In the genomic region with DNA sequence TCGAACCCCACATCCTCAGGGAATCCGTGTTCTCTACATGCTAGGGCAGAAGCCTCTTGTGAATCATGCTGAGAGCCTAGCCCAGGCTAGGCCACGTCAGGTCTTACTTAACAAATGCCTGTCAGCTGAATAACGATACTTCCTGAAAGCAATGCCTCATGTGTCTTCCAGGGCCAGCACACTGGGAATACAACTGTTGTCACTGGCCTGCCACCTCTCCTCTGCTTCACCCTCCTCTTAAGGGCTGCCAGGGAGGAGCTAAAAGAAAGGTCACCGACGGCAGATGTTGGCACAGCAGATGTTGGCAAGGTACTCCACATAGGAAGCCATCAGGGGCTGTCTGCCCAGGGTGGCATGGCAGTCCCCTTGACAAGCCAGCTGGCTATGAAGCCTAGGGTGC, we compare ENCODE assay signal across 10 mouse cellular contexts. TPM values are rescaled to one million over a fixed set of nuclear protein-coding genes. Genes with fewer than 3 reads are reported as not detected.
A peak's percentile ranks its signal among the peaks of the same experiment; 100 is the strongest.
DNase-seq lines count a peak whose midpoint lies in the region; ATAC-seq and TF ChIP-seq lines count a peak whose summit lies in the region.
"Had no signal": no experiment of that assay in that cellular context is flagged by ENCODE, and none has a peak within 500 bp of the region (broad histone marks: within the 10 kb centered on the region; RNA-seq: fewer than 3 reads in every experiment).

No protein-coding gene starts in this region.

- H3K4me2 ChIP-seq in intestine, embryonic 14.5 days (ENCODE audit: low read length): no peak overlapping the region
- no peak overlapping the region for H3K4me2 ChIP-seq in intestine, embryonic 16.5 days (ENCODE audit: low read depth, low read length)
- H3K4me2 ChIP-seq in heart, embryonic 15.5 days: peak overlapping the region; percentile 21; the same call in 1 of the 2 replicates
- no peak overlapping the region for H3K4me2 ChIP-seq in forebrain, postnatal 0 days (ENCODE audit: low read depth)

- H3K27me3 ChIP-seq in intestine, embryonic 14.5 days (replicated peaks; ENCODE audit: control insufficient read depth, insufficient read depth, low read length): no peaks in the 10 kb centered on the region
- no peaks in the 10 kb centered on the region for H3K27me3 ChIP-seq in intestine, embryonic 16.5 days (replicated peaks; ENCODE audit: control insufficient read depth, insufficient read depth, low read length)
- no peaks in the 10 kb centered on the region for H3K27me3 ChIP-seq in heart, embryonic 15.5 days
- no peaks in the 10 kb centered on the region for H3K27me3 ChIP-seq in forebrain, postnatal 0 days (ENCODE audit: insufficient read depth, low read length)

- WGBS in intestine, embryonic 14.5 days: 87% methylated on average over 6 of the region's 6 CpGs
- 81% methylated on average over 6 of the region's 6 CpGs for WGBS in intestine, embryonic 16.5 days
- 65% methylated on average over 6 of the region's 6 CpGs for WGBS in heart, embryonic 15.5 days
- WGBS in forebrain, postnatal 0 days: 77% methylated on average over 6 of the region's 6 CpGs

- peaks cover 2% of the 10 kb centered on the region; the same call in 1 of the 2 replicates for H3K36me3 ChIP-seq in intestine, embryonic 14.5 days (ENCODE audit: control insufficient read depth, insufficient read depth, low read length)
- H3K36me3 ChIP-seq in intestine, embryonic 16.5 days (ENCODE audit: control insufficient read depth, insufficient read depth, low read length): no peaks in the 10 kb centered on the region
- H3K36me3 ChIP-seq in heart, embryonic 15.5 days: peaks cover 4% of the 10 kb centered on the region; the same call in 1 of the 2 replicates
- no peaks in the 10 kb centered on the region; the same call in 1 of the 2 replicates for H3K36me3 ChIP-seq in forebrain, postnatal 0 days (ENCODE audit: insufficient read depth)

- peaks cover 80% of the 10 kb centered on the region for H3K4me1 ChIP-seq in intestine, embryonic 14.5 days (replicated peaks; ENCODE audit: control insufficient read depth, insufficient read depth, low read length)
- peaks cover 66% of the 10 kb centered on the region for H3K4me1 ChIP-seq in intestine, embryonic 16.5 days (ENCODE audit: control insufficient read depth, insufficient read depth, low read length)
- peaks cover 88% of the 10 kb centered on the region for H3K4me1 ChIP-seq in heart, embryonic 15.5 days (replicated peaks)
- peaks cover 41% of the 10 kb centered on the region for H3K4me1 ChIP-seq in forebrain, postnatal 0 days (ENCODE audit: insufficient read depth)

- no peak for TF ChIP-seq CTCF in forebrain, postnatal 0 days (IDR thresholded peaks at IDR 0.05; ENCODE audit: low read depth)

- H3K27ac ChIP-seq in intestine, embryonic 14.5 days (ENCODE audit: low read depth): peak overlapping the region; percentile 88; the same call in 1 of the 2 replicates
- H3K27ac ChIP-seq in intestine, embryonic 16.5 days (ENCODE audit: low read length): no peak overlapping the region
- H3K27ac ChIP-seq in heart, embryonic 15.5 days: peak overlapping the region; percentile 88
- H3K27ac ChIP-seq in forebrain, postnatal 0 days (ENCODE audit: low read depth, low read length): no peak overlapping the region

- H3K9me3 ChIP-seq in intestine, embryonic 14.5 days (ENCODE audit: control insufficient read depth, low read length): no peaks in the 10 kb centered on the region
- H3K9me3 ChIP-seq in intestine, embryonic 16.5 days (ENCODE audit: control insufficient read depth, low read length): no peaks in the 10 kb centered on the region
- H3K9me3 ChIP-seq in heart, embryonic 15.5 days (replicated peaks): no peaks in the 10 kb centered on the region
- H3K9me3 ChIP-seq in forebrain, postnatal 0 days (ENCODE audit: low read length): no peaks in the 10 kb centered on the region

- no peak for DNase-seq in intestine, embryonic 14.5 days (ENCODE audit: low spot score)
- peak; percentile 58 for DNase-seq in 3134 (ENCODE audit: extremely low read depth, insufficient read length, low spot score)
- peak; percentile 56 for DNase-seq in adrenal gland, postnatal 25 days
- DNase-seq in forebrain, postnatal 0 days: no peak
- no peak for DNase-seq in embryo, embryonic 11 days
- DNase-seq: cerebellum, adult 11 months; layer of hippocampus, postnatal 36 days had no signal

- ATAC-seq in intestine, embryonic 14.5 days (replicated peaks; ENCODE audit: low FRiP score, low TSS enrichment, low read depth): no peak
- ATAC-seq in intestine, embryonic 16.5 days: no peak
- no peak for ATAC-seq in heart, embryonic 15.5 days (replicated peaks; ENCODE audit: insufficient number of reproducible peaks, insufficient read depth, low FRiP score, low read depth)
- ATAC-seq in inflammation-experienced regulatory T-cells, adult 6 months: no peak
- ATAC-seq in forebrain, postnatal 0 days: no peak

- H3K9ac ChIP-seq in intestine, embryonic 14.5 days (ENCODE audit: low read length): no peak overlapping the region
- no peak overlapping the region for H3K9ac ChIP-seq in intestine, embryonic 16.5 days (ENCODE audit: low read depth, low read length)
- H3K9ac ChIP-seq in heart, embryonic 15.5 days: peak overlapping the region; percentile 55; the same call in 1 of the 2 replicates
- H3K9ac ChIP-seq in forebrain, postnatal 0 days: no peak overlapping the region

- H3K4me3 ChIP-seq in intestine, embryonic 14.5 days (ENCODE audit: low read depth, low read length): no peak overlapping the region
- H3K4me3 ChIP-seq in intestine, embryonic 16.5 days (ENCODE audit: low read length): no peak overlapping the region
- no peak overlapping the region for H3K4me3 ChIP-seq in heart, embryonic 15.5 days
- H3K4me3 ChIP-seq in forebrain, postnatal 0 days (ENCODE audit: low read depth, low read length): no peak overlapping the region

RNA-seq across cellular contexts. Expression of a gene that starts 20.3 kb away (rescaled TPM):
- 28.3 and 30.2 TPM in 2 replicates for polyA plus RNA-seq in intestine, embryonic 14.5 days (2014; fragmentation: Nextera tagmentation; extraction: Ambion mirVana)
- polyA plus RNA-seq in intestine, embryonic 16.5 days (2015; fragmentation: Nextera tagmentation; extraction: Ambion mirVana): 15.8 and 18.2 TPM in 2 replicates
- total RNA-seq in adrenal gland, postnatal 25 days (2021): 93.1 and 109 TPM in 2 replicates
- 20.4 and 34.5 TPM in 2 replicates for polyA plus RNA-seq in heart, embryonic 15.5 days (2015; fragmentation: Nextera tagmentation; extraction: Ambion mirVana)
- 10 to 100 TPM; 47.2 to 80.6 (median 77.9) TPM for polyA plus RNA-seq in inflammation-experienced regulatory T-cells, adult 6 months (2017; shearing (Covaris generic))
- total RNA-seq in forebrain, postnatal 0 days (2014; rRNA removed): 20.7 and 29.4 TPM in 2 replicates
- polyA plus RNA-seq in forebrain, postnatal 0 days (2015; fragmentation: Nextera tagmentation; extraction: Ambion mirVana): 16.2 and 21.6 TPM in 2 replicates

RNA-seq across cellular contexts. Expression of a gene that starts 45.7 kb away (rescaled TPM):
- polyA plus RNA-seq in intestine, embryonic 14.5 days (2014; fragmentation: Nextera tagmentation; extraction: Ambion mirVana): 22.5 and 26.7 TPM in 2 replicates
- polyA plus RNA-seq in intestine, embryonic 16.5 days (2015; fragmentation: Nextera tagmentation; extraction: Ambion mirVana): 25.4 and 26.9 TPM in 2 replicates
- total RNA-seq in adrenal gland, postnatal 25 days (2021): 92.4 and 108 TPM in 2 replicates
- 64.3 and 76.8 TPM in 2 replicates for polyA plus RNA-seq in heart, embryonic 15.5 days (2015; fragmentation: Nextera tagmentation; extraction: Ambion mirVana)
- 10 to 100 TPM; 30.1 to 34.1 (median 30.8) TPM for polyA plus RNA-seq in inflammation-experienced regulatory T-cells, adult 6 months (2017; shearing (Covaris generic))
- total RNA-seq in forebrain, postnatal 0 days (2014; rRNA removed): 40.2 and 56.4 TPM in 2 replicates
- 123 and 135 TPM in 2 replicates for polyA plus RNA-seq in forebrain, postnatal 0 days (2015; fragmentation: Nextera tagmentation; extraction: Ambion mirVana)

RNA-seq across cellular contexts. Expression of a gene that starts 56.3 kb away (rescaled TPM):
- polyA plus RNA-seq in intestine, embryonic 14.5 days (2014; fragmentation: Nextera tagmentation; extraction: Ambion mirVana): 6.3 and 8.7 TPM in 2 replicates
- polyA plus RNA-seq in intestine, embryonic 16.5 days (2015; fragmentation: Nextera tagmentation; extraction: Ambion mirVana): 7.9 and 8.5 TPM in 2 replicates
- total RNA-seq in adrenal gland, postnatal 25 days (2021): 16.9 and 26.0 TPM in 2 replicates
- 20.0 and 24.0 TPM in 2 replicates for polyA plus RNA-seq in heart, embryonic 15.5 days (2015; fragmentation: Nextera tagmentation; extraction: Ambion mirVana)
- not detected for polyA plus RNA-seq in inflammation-experienced regulatory T-cells, adult 6 months (2017; shearing (Covaris generic))
- 16.6 and 22.0 TPM in 2 replicates for total RNA-seq in forebrain, postnatal 0 days (2014; rRNA removed)
- 6.5 and 8.7 TPM in 2 replicates for polyA plus RNA-seq in forebrain, postnatal 0 days (2015; fragmentation: Nextera tagmentation; extraction: Ambion mirVana)

Comparison
In these comparisons a context has a peak if more than half of its experiments do, and no peak if none do; other contexts are left out.
1. H3K27ac ChIP-seq: peak in intestine, embryonic 14.5 days (single experiment) and heart, embryonic 15.5 days (single experiment); none in intestine, embryonic 16.5 days (single experiment) and forebrain, postnatal 0 days (single experiment).
2. DNase-seq: peak in 3134 (single experiment) and adrenal gland, postnatal 25 days (single experiment); none in intestine, embryonic 14.5 days (single experiment), forebrain, postnatal 0 days (single experiment) and embryo, embryonic 11 days (single experiment).